Mouse (Mus musculus): ENCODE results near the gene Lgr6.

The Lgr6 gene

DNA sequence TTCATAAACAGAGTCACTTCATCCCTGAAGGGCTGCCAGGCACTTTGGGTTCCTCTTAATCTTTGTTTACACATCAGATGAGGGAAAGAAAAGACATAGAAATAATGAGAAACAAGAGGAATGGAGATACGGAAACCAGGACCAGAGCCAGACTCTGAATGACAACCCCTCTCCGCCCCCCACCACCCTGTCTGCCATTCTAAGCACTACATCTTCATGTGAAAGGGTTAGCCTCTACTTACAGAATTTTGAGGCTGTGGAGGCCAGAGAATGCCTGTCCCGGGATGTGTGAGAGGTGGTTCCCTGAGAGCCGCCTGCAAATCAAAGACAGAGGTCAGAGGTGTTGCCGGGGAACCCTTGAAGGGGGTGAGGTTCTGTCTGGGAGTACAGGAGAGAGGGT is 32.4 kb downstream of the Lgr6 start:
- DNase-seq, result no peak

- DNase-seq, result no peak
These were observed 35.2 kb downstream of the Lgr6 start for GRCm38 (mm10) chr1:135069841-135070240.

DNA sequence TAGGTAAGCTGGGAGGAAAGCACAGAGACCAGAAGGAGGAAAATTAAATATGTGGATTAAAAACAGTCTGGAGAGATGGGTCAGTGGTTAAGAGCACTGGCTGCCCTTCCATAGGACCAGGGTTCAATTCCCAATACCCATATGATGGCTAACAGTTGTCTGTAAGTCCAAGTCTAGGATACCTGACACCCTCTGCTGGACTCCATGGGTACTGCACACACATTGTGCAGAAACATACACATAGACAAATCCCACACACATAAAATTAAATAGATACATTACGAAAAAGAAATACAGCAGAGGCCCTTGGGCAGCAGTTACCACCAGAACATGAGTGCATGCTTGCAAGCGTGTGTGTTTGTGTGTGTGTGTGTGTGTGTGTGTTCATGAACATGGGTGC is 40.6 kb downstream of the Lgr6 start:
- DNase-seq, result no peak

- no peak for DNase-seq
These were observed 42.1 kb downstream of the Lgr6 start for GRCm38 (mm10) chr1:135062936-135063335.

- no peak for DNase-seq
These were observed 43.8 kb downstream of the Lgr6 start for GRCm38 (mm10) chr1:135061300-135061699.

GRCm38 (mm10) chr1:135060174-135060573 is 44.9 kb downstream of the Lgr6 start:
- no peak for DNase-seq

- no peak for DNase-seq
These were observed 48.2 kb downstream of the Lgr6 start for GRCm38 (mm10) chr1:135056901-135057300.

DNA sequence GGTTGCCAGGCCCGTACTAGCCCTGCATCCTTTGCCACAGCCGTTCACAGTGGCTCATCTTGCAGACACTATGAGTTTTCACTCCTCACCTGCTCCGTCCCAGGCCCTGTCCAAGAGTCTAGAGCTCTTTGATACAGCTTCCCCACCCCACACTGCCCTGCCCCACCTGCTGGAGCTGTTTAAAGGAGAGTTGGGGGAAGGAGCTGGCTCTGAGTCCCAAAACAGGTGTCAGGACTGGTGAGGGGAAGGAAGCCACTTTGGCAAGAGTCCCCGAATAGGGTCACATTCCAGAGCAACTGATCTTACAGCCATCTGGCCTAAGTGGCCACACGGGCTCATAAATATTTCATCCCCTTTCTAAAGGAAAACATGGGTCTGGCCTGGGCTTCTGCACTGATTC is 51.0 kb downstream of the Lgr6 start:
- DNase-seq, result peak in 1 of 2 experiments; percentile 13

- DNase-seq, result no peak
These were observed 60.6 kb downstream of the Lgr6 start for GRCm38 (mm10) chr1:135044439-135044838.

- no peak for DNase-seq
These were observed 68.8 kb downstream of the Lgr6 start for GRCm38 (mm10) chr1:135036297-135036696.

DNA sequence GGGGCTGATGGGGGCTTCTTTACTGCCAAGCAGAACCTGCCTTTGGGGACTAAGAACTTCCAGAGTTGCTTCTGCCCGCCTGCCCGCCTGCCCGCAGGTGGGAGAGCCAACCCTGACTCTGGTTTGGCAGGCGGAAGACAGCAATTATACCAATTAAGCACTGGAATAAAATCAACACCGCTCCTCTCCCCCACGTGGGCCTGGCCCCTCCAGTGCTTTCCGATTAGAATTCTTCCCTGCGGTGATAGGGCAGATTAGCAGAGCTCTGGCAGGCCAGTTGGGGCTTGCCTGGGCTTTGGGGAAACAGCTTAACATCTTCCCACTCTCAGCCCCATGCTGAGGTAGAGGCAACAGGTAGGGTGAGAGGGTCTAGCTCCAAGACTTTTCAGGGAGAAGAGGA is 72.4 kb downstream of the Lgr6 start:
- DNase-seq, result peak in 1 of 2 experiments; percentile 20

- DNase-seq, result no peak
These were observed 75.0 kb downstream of the Lgr6 start for GRCm38 (mm10) chr1:135030121-135030520.

- DNase-seq, result no peak
These were observed 78.8 kb downstream of the Lgr6 start for GRCm38 (mm10) chr1:135026275-135026674.

- DNase-seq, result no peak
These were observed 81.5 kb downstream of the Lgr6 start for GRCm38 (mm10) chr1:135023583-135023982.

GRCm38 (mm10) chr1:135021936-135022335 is 83.1 kb downstream of the Lgr6 start:
- no peak for DNase-seq

GRCm38 (mm10) chr1:135020970-135021369 is 84.1 kb downstream of the Lgr6 start:
- DNase-seq, result no peak

GRCm38 (mm10) chr1:135020281-135020940 is 84.7 kb downstream of the Lgr6 start:
- no peak for DNase-seq

DNA sequence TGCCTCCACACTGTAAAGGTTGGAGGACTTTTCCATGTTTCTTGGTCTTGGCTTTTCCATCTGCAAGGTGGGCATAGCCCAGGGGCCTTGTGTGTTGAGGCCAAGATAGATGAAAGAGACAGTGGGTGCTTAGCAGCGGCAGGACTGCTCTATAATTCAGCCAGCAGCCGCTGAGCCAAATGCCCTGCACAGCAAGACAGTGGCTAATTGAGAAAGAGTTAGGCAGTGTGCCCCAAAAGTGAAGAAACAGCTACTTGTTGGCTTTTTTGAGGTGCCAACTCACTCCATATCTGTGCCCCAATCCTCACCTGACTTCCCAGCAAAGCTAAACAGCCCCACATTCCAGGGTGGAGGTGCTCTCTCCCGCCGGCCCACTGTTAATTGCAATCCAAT is 85.3 kb downstream of the Lgr6 start:
- no peak for DNase-seq

DNA sequence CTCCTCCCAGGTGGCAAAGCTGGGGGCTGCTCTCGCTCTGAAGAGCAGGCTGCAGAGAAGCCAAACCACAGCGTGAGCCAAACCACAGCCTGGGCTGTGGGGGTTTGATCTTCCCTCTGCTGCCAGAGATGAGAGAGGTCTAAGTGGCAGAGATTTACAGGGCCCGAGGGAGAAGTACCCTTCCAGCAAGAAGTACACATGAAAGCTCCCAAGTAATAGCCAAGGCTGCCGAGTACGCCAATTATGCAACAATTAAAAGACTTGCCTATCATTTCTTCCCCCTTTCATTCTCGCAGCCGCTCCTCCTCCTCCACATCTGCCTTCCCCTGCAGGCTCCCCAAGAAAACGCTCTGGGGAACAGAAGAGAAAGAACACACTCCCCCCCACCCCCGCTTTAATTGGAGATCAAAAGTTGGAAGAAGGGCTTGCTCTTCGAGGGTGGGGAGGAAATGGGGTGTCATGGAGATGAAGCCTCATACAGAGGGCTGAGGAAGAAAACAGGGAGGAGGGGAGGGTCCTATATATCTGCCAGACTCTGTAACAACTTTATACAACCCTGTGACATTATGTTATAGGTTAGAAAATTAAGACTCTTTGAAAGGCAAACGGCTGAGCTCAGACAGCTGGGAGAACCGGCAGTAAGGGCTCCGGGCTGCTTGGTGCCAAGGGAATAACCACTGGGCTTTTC is 85.8 kb downstream of the Lgr6 start:
- no peak for DNase-seq

DNA sequence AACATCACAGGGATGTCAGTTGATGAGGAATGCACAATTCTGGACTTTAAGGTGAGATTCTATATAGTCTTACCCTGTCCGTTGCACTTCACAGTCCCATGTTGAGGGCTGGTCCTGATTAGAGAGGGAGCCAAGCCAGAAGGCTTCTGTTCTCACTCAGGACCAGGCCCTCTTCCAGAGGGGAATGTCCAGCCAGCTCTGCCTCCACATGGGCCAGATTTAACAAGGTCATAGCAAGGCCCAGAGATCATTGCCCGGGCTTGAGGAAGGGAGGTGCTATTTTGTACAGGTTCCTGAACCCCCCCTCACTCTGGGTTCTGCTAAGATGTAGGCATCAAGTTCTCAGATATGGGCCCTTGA is 87.4 kb downstream of the Lgr6 start:
- DNase-seq, result no peak

- no peak for DNase-seq
These were observed 88.0 kb downstream of the Lgr6 start for GRCm38 (mm10) chr1:135016907-135017655.

- DNase-seq, result peak; percentile 41 to 55
These were observed 90.1 kb downstream of the Lgr6 start for GRCm38 (mm10) chr1:135014921-135015445.

DNA sequence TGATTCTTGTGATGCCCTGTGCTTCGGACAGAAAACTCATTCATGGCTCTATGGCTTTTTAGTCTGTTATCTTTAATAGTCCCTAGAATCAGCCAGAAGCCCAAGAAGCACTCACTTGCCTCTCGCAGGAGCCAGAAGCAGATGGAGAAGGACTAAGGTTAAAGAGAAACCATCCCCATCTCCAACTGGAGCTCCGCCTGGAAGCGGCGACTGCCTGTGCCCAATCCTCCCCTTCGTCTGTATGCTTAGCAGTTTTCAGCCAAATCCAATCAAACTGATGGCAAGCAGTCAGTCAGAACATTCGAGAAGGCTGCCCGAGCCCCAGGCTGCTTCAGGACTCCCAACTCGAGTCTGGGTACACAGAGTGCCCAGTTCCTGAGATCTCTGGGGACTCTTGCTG is 92.6 kb downstream of the Lgr6 start:
- DNase-seq, result peak; percentile 51 to 56

DNA sequence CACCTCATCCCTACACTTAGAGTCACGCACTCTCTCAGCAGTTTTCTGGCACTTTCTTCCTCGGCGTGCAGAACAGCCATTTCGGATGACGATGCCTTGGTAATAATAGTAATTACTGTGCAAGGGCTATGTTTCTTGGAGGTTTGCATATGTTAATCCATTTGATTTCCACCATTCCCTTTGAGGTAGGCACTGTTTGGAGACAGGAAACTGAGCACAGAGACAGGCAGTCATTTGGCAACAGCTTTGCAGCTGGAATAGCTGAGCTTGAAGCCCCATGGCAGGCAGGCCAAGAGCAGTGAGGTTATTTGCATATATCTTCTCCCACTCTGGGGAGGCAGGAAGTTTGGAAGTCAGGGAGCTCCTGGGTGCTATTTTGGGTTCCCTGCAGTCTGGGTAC is 93.2 kb downstream of the Lgr6 start:
- DNase-seq, result no peak

Measured in cerebellum, postnatal 14 days (tissue).